Mouse (Mus musculus) CH12.LX (cell line): ENCODE data around the gene Gstt4. TPM values are rescaled to one million over a fixed set of nuclear protein-coding genes. Genes with fewer than 3 reads are reported as not detected.

Experiments
- DNase-seq: peaks from one replicate; pipeline ENCODE4 v3.0.0-alpha.2; 2013; ENCODE audit errors: extremely low read depth
- H3K27ac ChIP-seq: 2 replicates; pipeline ENCODE4 v1.5.1; 2012; ENCODE audit warnings: low read depth, mild to moderate bottlenecking, control low read depth, moderate library complexity; ENCODE audit not compliant: insufficient read depth
- H3K27me3 ChIP-seq: replicated peaks from 2 replicates; pipeline ENCODE3; 2012; ENCODE audit warnings: inconsistent platforms
- H3K36me3 ChIP-seq, 2 experiments: replicated peaks in 1 of 2; 2 replicates each; pipeline versions ENCODE3 to v1.6.1; 2012; ENCODE audit warnings: inconsistent platforms in 1 of 2, low read length in 1 of 2, mild to moderate bottlenecking in 1 of 2, mixed read lengths in 1 of 2, moderate library complexity in 1 of 2; ENCODE audit not compliant: control insufficient read depth in 1 of 2, insufficient read depth in 1 of 2
- H3K4me1 ChIP-seq, 2 experiments: 2 replicates each; pipeline ENCODE4 v1.6.1; 2012; ENCODE audit warnings: inconsistent platforms in 1 of 2, moderate library complexity in 1 of 2; ENCODE audit not compliant: insufficient read depth in 2 of 2, control insufficient read depth in 1 of 2
- H3K4me2 ChIP-seq: 2 replicates; pipeline ENCODE4 v1.6.1; 2012; ENCODE audit warnings: low read depth, mild to moderate bottlenecking, control low read depth; ENCODE audit not compliant: poor library complexity, insufficient read depth, severe bottlenecking
- H3K4me3 ChIP-seq, 3 experiments: fragments of 150-350 bp in 1 of 3; sonication (generic) in 1 of 3; replicated peaks in 1 of 3; 2 replicates each; pipeline versions ENCODE3 to v1.5.1; 2011 to 2012; ENCODE audit warnings: low read depth in 2 of 3, low read length in 2 of 3, mild to moderate bottlenecking in 2 of 3, moderate library complexity in 2 of 3, control low read depth in 1 of 3, improper control_type of control experiment in 1 of 3, inconsistent platforms in 1 of 3, mixed read lengths in 1 of 3; ENCODE audit not compliant: poor library complexity in 1 of 3
- H3K79me2 ChIP-seq: replicated peaks from 2 replicates; pipeline ENCODE4 v1.6.1; 2012; ENCODE audit warnings: mild to moderate bottlenecking, moderate library complexity; ENCODE audit not compliant: control insufficient read depth, poor library complexity, insufficient read depth, severe bottlenecking; ENCODE audit errors: extremely low read depth
- H3K9ac ChIP-seq: 2 replicates; pipeline ENCODE4 v1.6.1; 2012; ENCODE audit warnings: low read depth, mild to moderate bottlenecking, control low read depth, moderate library complexity; ENCODE audit not compliant: insufficient read depth
- H3K9me3 ChIP-seq: replicated peaks from 2 replicates; pipeline ENCODE3; 2012; ENCODE audit warnings: low read length, inconsistent platforms, mixed read lengths
- BHLHE40 ChIP-seq: IDR thresholded peaks from 2 replicates; pipeline ENCODE4 v1.6.1; 2011; ENCODE audit warnings: mild to moderate bottlenecking, low read depth, low read length, improper control_type of control experiment
- CHD1 ChIP-seq: IDR thresholded peaks from 2 replicates; pipeline ENCODE4 v1.6.1; 2012; ENCODE audit warnings: low read depth, low read length, improper control_type of control experiment, inconsistent platforms
- CHD2 ChIP-seq: IDR thresholded peaks from 2 replicates; pipeline ENCODE4 v1.6.1; 2011; ENCODE audit warnings: low read length, improper control_type of control experiment
- CTCF ChIP-seq, 2 experiments: IDR thresholded peaks in 1 of 2; conservative IDR thresholded peaks in 1 of 2; 2 replicates each; pipeline ENCODE4 v1.5.1; 2011 to 2012; ENCODE audit warnings: low read depth in 2 of 2, low read length in 2 of 2, improper control_type of control experiment in 1 of 2, inconsistent platforms in 1 of 2, mild to moderate bottlenecking in 1 of 2, moderate library complexity in 1 of 2
- E2F4 ChIP-seq: IDR thresholded peaks from 2 replicates; pipeline ENCODE4 v1.6.1; 2011; ENCODE audit warnings: low read depth, low read length, improper control_type of control experiment; ENCODE audit not compliant: insufficient replicate concordance
- ELF1 ChIP-seq: IDR thresholded peaks from 2 replicates; pipeline ENCODE4 v1.6.1; 2014; ENCODE audit warnings: low read depth, mild to moderate bottlenecking, inconsistent platforms, low read length, improper control_type of control experiment
- EP300 ChIP-seq: IDR thresholded peaks from 2 replicates; pipeline ENCODE4 v1.6.1; 2011; ENCODE audit warnings: low read length, improper control_type of control experiment
- ETS1 ChIP-seq: conservative IDR thresholded peaks from 2 replicates; pipeline ENCODE4 v1.6.1; 2012; ENCODE audit warnings: low read depth, mild to moderate bottlenecking, inconsistent platforms, low read length, improper control_type of control experiment, moderate library complexity
- GABPA ChIP-seq: IDR thresholded peaks from 2 replicates; pipeline ENCODE4 v1.6.1; 2012; ENCODE audit warnings: low read depth, low read length, improper control_type of control experiment, inconsistent platforms; ENCODE audit not compliant: insufficient replicate concordance
- HCFC1 ChIP-seq: IDR thresholded peaks from 2 replicates; pipeline ENCODE4 v1.6.1; 2012; ENCODE audit warnings: low read depth, mild to moderate bottlenecking, inconsistent platforms, low read length, improper control_type of control experiment
- IRF4 ChIP-seq: IDR thresholded peaks from 2 replicates; pipeline ENCODE4 v1.6.1; 2014; ENCODE audit warnings: low read depth, mild to moderate bottlenecking, inconsistent platforms, low read length, improper control_type of control experiment
- JUN ChIP-seq: IDR thresholded peaks from 2 replicates; pipeline ENCODE4 v1.6.1; 2011; ENCODE audit warnings: low read depth, mild to moderate bottlenecking, low read length, improper control_type of control experiment, moderate library complexity; ENCODE audit not compliant: insufficient read depth
- JUND ChIP-seq: conservative IDR thresholded peaks from 2 replicates; pipeline ENCODE4 v1.6.1; 2011; ENCODE audit warnings: low read depth, low read length, improper control_type of control experiment
- KAT2A ChIP-seq: IDR thresholded peaks from 2 replicates; pipeline ENCODE4 v1.6.1; 2012; ENCODE audit warnings: low read length, improper control_type of control experiment, inconsistent platforms; ENCODE audit not compliant: insufficient replicate concordance
- MAFK ChIP-seq: IDR thresholded peaks from 2 replicates; pipeline ENCODE4 v1.6.1; 2011; ENCODE audit warnings: low read length, improper control_type of control experiment; ENCODE audit not compliant: insufficient replicate concordance
- MAX ChIP-seq: IDR thresholded peaks from 2 replicates; pipeline ENCODE4 v1.6.1; 2011; ENCODE audit warnings: low read length, improper control_type of control experiment
- MAZ ChIP-seq: IDR thresholded peaks from 2 replicates; pipeline ENCODE4 v1.6.1; 2012; ENCODE audit warnings: low read depth, mild to moderate bottlenecking, inconsistent platforms, low read length, improper control_type of control experiment, moderate library complexity
- MEF2A ChIP-seq: IDR thresholded peaks from 2 replicates; pipeline ENCODE4 v1.6.1; 2014; ENCODE audit warnings: low read depth, mild to moderate bottlenecking, inconsistent platforms, low read length, improper control_type of control experiment, borderline replicate concordance
- MXI1 ChIP-seq: IDR thresholded peaks from 2 replicates; pipeline ENCODE4 v1.6.1; 2011; ENCODE audit warnings: mild to moderate bottlenecking, low read depth, low read length, improper control_type of control experiment
- MYC ChIP-seq: IDR thresholded peaks from 2 replicates; pipeline ENCODE4 v1.6.1; 2011; ENCODE audit warnings: low read depth, mild to moderate bottlenecking, improper control_type of control experiment, low read length
- NELFE ChIP-seq: IDR thresholded peaks from 2 replicates; pipeline ENCODE4 v1.6.1; 2011; ENCODE audit warnings: low read depth, low read length, improper control_type of control experiment
- NRF1 ChIP-seq: IDR thresholded peaks from 2 replicates; pipeline ENCODE4 v1.6.1; 2014; ENCODE audit warnings: low read depth, mild to moderate bottlenecking, inconsistent platforms, low read length, improper control_type of control experiment, moderate library complexity
- PAX5 ChIP-seq: IDR thresholded peaks from 2 replicates; pipeline ENCODE4 v1.6.1; 2012; ENCODE audit warnings: low read length, inconsistent platforms, mixed read lengths
- POLR2A ChIP-seq: IDR thresholded peaks from 2 replicates; pipeline ENCODE4 v1.6.1; 2011; ENCODE audit warnings: low read depth, mild to moderate bottlenecking, improper control_type of control experiment, low read length
- POLR2AphosphoS2 ChIP-seq: IDR thresholded peaks from 2 replicates; pipeline ENCODE4 v1.6.1; 2011; ENCODE audit warnings: low read depth, low read length, improper control_type of control experiment
- RAD21 ChIP-seq: IDR thresholded peaks from 2 replicates; pipeline ENCODE4 v1.6.1; 2011; ENCODE audit warnings: low read depth, mild to moderate bottlenecking, low read length, improper control_type of control experiment, moderate library complexity
- RCOR1 ChIP-seq: conservative IDR thresholded peaks from 2 replicates; pipeline ENCODE4 v1.6.1; 2012; ENCODE audit warnings: low read depth, mild to moderate bottlenecking, inconsistent platforms, low read length, improper control_type of control experiment
- SIN3A ChIP-seq: IDR thresholded peaks from 2 replicates; pipeline ENCODE4 v1.6.1; 2012; ENCODE audit warnings: low read length, improper control_type of control experiment, inconsistent platforms
- SMC3 ChIP-seq: IDR thresholded peaks from 2 replicates; pipeline ENCODE4 v1.6.1; 2011; ENCODE audit warnings: low read depth, low read length, improper control_type of control experiment
- TBP ChIP-seq: conservative IDR thresholded peaks from 2 replicates; pipeline ENCODE4 v1.6.1; 2011; ENCODE audit warnings: low read depth, low read length, improper control_type of control experiment
- TCF12 ChIP-seq: IDR thresholded peaks from 2 replicates; pipeline ENCODE4 v1.6.1; 2014; ENCODE audit warnings: low read depth, mild to moderate bottlenecking, inconsistent platforms, low read length, improper control_type of control experiment
- UBTF ChIP-seq: IDR thresholded peaks from 2 replicates; pipeline ENCODE4 v1.6.1; 2012; ENCODE audit warnings: low read depth, mild to moderate bottlenecking, inconsistent platforms, low read length, improper control_type of control experiment, moderate library complexity
- USF1 ChIP-seq: IDR thresholded peaks from 2 replicates; pipeline ENCODE4 v1.6.1; 2014; ENCODE audit warnings: low read depth, mild to moderate bottlenecking, inconsistent platforms, low read length, improper control_type of control experiment
- USF2 ChIP-seq: conservative IDR thresholded peaks from 2 replicates; pipeline ENCODE4 v1.6.1; 2011; ENCODE audit warnings: low read depth, low read length, improper control_type of control experiment
- ZC3H11A ChIP-seq: IDR thresholded peaks from 2 replicates; pipeline ENCODE4 v1.6.1; 2012; ENCODE audit warnings: low read depth, mild to moderate bottlenecking, inconsistent platforms, low read length, improper control_type of control experiment
- ZKSCAN1 ChIP-seq: IDR thresholded peaks from 2 replicates; pipeline ENCODE4 v1.6.1; 2012; ENCODE audit warnings: low read depth, inconsistent platforms, low read length, improper control_type of control experiment, borderline replicate concordance
- ZMIZ1 ChIP-seq: IDR thresholded peaks from 2 replicates; pipeline ENCODE4 v1.6.1; 2012; ENCODE audit warnings: low read depth, mild to moderate bottlenecking, inconsistent platforms, low read length, improper control_type of control experiment
- ZNF384 ChIP-seq: IDR thresholded peaks from 2 replicates; pipeline ENCODE4 v1.6.1; 2012; ENCODE audit warnings: low read depth, low read length, improper control_type of control experiment, inconsistent platforms
- dilution Hi-C: fragments of 300-500 bp; cut with MboI; formaldehyde crosslinking; loops from 2 replicates; pipeline ENCODE4 v1.14.3; 2020; ENCODE audit warnings: low sequenced_read_pairs; ENCODE audit not compliant: extremely low pct_unique_long_range_greater_than_20kb, extremely low pct_ligation_motif_present
- in situ Hi-C: fragments of 300-500 bp; cut with MboI; formaldehyde crosslinking; loops from 3 replicates; pipeline ENCODE4 v1.14.3; 2019; ENCODE audit warnings: low sequenced_read_pairs, low pct_ligation_motif_present, low pct_unique_long_range_greater_than_20kb, mixed read lengths
- polyA plus RNA-seq: library from polyadenylated mRNA; unstranded; fragments of >175 nt; gene quantifications from 2 replicates; pipeline ENCODE4 v1.2.1, GENCODE M21; 2012; ENCODE audit warnings: low read depth; ENCODE audit not compliant: insufficient read length
- total RNA-seq, 2 experiments: library from RNA; depleted of rRNA; stranded (reverse); fragments of 300-350 nt in 1 of 2; fragments of >200 nt in 1 of 2; gene quantifications; 2 replicates each; pipeline ENCODE4 v1.2.3; 2012 to 2014

The Gstt4 gene
- total and polyA plus RNA-seq, 3 experiments, result 0.21 to 0.80 (median 0.42) TPM

DNA sequence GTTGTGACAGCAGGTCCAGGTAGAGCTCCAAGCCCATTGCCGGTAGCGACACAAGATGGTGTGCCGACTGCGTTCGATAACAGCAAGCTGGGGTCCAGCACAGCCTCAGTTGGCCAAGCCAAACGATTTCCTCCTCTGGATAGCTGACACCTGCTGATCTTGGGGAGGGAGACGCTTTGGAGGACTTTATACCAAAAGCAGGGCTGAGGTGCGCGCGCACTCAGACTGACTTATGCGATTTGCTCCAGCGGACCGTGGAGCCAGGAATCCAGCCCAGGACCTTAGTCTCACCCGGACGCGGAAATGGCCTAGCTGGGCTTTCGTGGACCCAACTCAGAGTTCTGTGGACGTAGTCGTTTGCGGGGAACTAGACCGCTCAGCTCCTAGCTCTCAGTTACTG, 11.9 kb upstream of the Gstt4 start:
- Histone ChIP-seq H3K27me3 (no peaks in the 10 kb centered on the region), H3K9ac (peak overlapping the region; percentile 83), H3K4me3 (peak overlapping the region; percentile 61 to 79 (median 73)), H3K79me2 (no peaks in the 10 kb centered on the region), H3K4me2 (peak overlapping the region; percentile 88), H3K4me1 (peaks cover 3 to 39% of the 10 kb centered on the region in 2 experiments; a peak in 2 of 4 replicates), H3K9me3 (no peaks in the 10 kb centered on the region), H3K27ac (peak overlapping the region; percentile 92), H3K36me3 (peaks cover 0 to 2% of the 10 kb centered on the region in 2 experiments)
- dilution Hi-C loops (no loop called here), in situ Hi-C loops (loop anchor here (10.0 kb wide), 1 partner anchor 249 kb away; the partner anchor contains the start of gene Ggt5)
- TF ChIP-seq E2F4 (no peak), POLR2AphosphoS2 (no peak), HCFC1 (peak; percentile 57), MEF2A (no peak), USF1 (no peak), RCOR1 (0 out of 2 replicates have a peak, but pooled peaks have one; percentile 32), MAX (peak; percentile 51; the same call in 1 of the 2 replicates), ZKSCAN1 (no peak), RAD21 (no peak), UBTF (peak; percentile 67; the same call in 1 of the 2 replicates), IRF4 (peak; percentile 31; the same call in 1 of the 2 replicates), BHLHE40 (peak; percentile 21; the same call in 1 of the 2 replicates), ELF1 (peak; percentile 89), MXI1 (0 out of 2 replicates have a peak, but pooled peaks have one; percentile 58), USF2 (no peak), SMC3 (no peak), JUN (no peak), JUND (no peak), ZMIZ1 (peak; percentile 53; the same call in 1 of the 2 replicates), NRF1 (peak; percentile 83), ZNF384 (no peak), ETS1 (no peak), EP300 (no peak), POLR2A (peak; percentile 75), ZC3H11A (no peak), MAFK (no peak), CTCF (conservative IDR thresholded peaks at IDR 0.05 in 1 of 2, IDR thresholded peaks at IDR 0.05 in 1 of 2; ENCODE audit: low read depth in 2 of 2, low read length in 2 of 2) (no peak), MAZ (no peak; the same call in 1 of the 2 replicates), NELFE (peak; percentile 46), MYC (0 out of 2 replicates have a peak, but pooled peaks have one; percentile 27), PAX5 (no peak), GABPA (no peak), KAT2A (no peak), TBP (peak; percentile 55; the same call in 1 of the 2 replicates), CHD1 (no peak; the same call in 1 of the 2 replicates), TCF12 (peak; percentile 68; the same call in 1 of the 2 replicates), SIN3A (peak; percentile 78; the same call in 1 of the 2 replicates), CHD2 (no peak)
- peak; percentile 89 for DNase-seq
